Mouse (Mus musculus): ENCODE measurements around the gene Olfr1308.

The Olfr1308 gene

GRCm38 (mm10) chr2:111964844-111965243, at the start of gene Olfr1308:
Olfr1308 (minus strand) TSS chr2:111964944.
- in situ Hi-C loops (cut with MseI, MboI), result no loop called here

DNA sequence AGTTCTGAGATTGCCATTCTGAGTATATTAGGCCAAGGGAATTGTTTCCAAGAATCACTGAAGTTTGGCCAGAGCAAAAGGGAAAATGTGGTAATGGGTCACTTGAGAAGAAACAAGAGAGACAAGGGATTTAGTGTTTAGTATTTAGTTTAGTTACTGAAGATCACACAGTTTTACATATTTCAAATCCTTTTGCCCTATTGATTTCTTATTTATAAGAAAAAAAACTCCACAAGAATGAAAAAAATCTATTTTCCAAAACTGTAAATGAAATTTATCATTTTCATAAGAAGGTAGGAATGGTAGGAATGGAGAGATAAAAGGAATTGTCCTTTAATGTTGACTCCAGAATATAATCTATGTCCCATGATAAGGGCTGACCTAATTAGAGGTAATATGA, 47.9 kb upstream of the Olfr1308 start, which contains the start of gene Olfr1310:
Olfr1310 (minus strand) TSS at position 101 of the 400 bp plus-strand sequence.
- in situ Hi-C loops (cut with MseI, MboI), result no loop called here

DNA sequence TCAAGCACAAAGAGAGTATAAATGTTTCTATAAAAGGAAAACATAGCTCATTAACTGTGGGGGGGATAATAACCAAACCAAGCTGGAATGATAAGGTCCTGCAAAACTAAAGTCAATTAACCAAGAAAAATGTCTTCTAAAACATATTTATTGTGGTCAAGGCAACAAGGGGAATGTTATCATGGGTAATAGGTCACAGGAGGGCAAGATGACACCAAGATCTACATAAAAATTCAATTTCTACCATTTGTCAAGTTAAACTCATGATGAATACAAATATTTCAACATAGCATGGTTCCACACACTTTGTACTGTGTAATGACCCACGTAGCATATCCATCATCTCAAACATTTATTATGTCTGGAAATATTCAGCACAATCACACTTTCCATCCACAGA, 25.4 kb upstream of the Olfr1308 start, which contains the start of gene Olfr1309:
Olfr1309 (minus strand) TSS at position 101 of the 400 bp plus-strand sequence.
- in situ Hi-C loops (cut with MseI, MboI), result no loop called here

DNA sequence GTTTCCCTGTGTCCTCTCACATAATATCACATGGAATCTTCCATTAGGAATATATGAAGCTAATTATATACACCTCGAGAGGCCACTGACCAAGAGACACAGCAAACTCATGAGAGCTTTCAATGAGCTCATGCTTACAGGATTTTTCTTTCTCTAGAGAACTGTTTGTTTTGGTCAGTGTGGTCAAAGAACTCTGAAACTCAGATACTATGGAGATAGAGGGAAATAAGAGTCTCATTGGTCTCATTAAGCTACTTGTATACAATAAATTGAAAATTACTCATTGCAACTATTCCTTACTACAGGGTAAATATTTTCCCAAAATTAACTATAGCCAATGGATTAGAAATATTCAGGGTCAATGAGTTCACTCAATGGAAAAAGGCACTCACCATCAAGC, 15.4 kb downstream of the Olfr1308 start, which contains the start of gene Olfr1307:
Olfr1307 (minus strand) TSS at position 101 of the 400 bp plus-strand sequence.
- in situ Hi-C loops (cut with MseI, MboI), result no loop called here

DNA sequence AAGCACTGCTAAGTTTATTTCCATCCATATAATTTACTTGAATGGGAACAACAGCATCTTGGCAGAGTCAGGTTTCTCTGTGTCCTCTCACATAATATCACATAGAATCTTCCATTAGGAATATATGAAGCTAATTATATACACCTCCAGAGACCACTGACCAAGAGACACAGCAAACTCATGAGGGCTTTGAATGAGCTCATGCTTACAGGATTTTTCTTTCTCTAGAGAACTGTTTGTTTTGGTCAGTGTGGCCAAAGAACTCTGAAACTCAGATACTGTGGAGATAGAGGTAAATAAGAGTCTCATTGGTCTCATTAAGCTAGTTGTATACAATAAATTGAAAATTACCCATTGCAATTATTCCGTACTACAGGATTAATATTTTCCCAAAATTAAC, 48.6 kb downstream of the Olfr1308 start, which contains the start of gene Olfr1306:
Olfr1306 (minus strand) TSS at position 101 of the 400 bp plus-strand sequence.
- in situ Hi-C loops (cut with MseI, MboI), result no loop called here

All from mouse trophoblast stem cell (cell line).